Mouse (Mus musculus) MEL (cell line): ENCODE measurements around the gene Pla2g4c. TPM values are rescaled to one million over a fixed set of nuclear protein-coding genes. Genes with fewer than 3 reads are reported as not detected.

Experiments
- DNase-seq: peaks from one replicate; pipeline ENCODE4 v3.0.0; 2011; ENCODE audit warnings: low read depth, low spot score
- H3K27ac ChIP-seq: 2 replicates; pipeline ENCODE4 v1.5.1; 2012; ENCODE audit warnings: low read depth, mild to moderate bottlenecking, control low read depth, low read length, moderate library complexity; ENCODE audit not compliant: control insufficient read depth
- H3K27me3 ChIP-seq, 2 experiments: fragments of 150-350 bp in 1 of 2; sonication (generic) in 1 of 2; 2 replicates each; pipeline ENCODE4 v1.6.1; 2012; ENCODE audit warnings: low read length in 2 of 2, mild to moderate bottlenecking in 2 of 2, improper control_type of control experiment in 1 of 2, moderate library complexity in 1 of 2; ENCODE audit not compliant: insufficient read depth in 2 of 2, control insufficient read depth in 1 of 2
- H3K36me3 ChIP-seq, 2 experiments: 2 replicates each; pipeline ENCODE4 v1.6.1; 2012 to 2014; ENCODE audit warnings: low read length in 2 of 2, improper control_type of control experiment in 1 of 2, inconsistent platforms in 1 of 2, mild to moderate bottlenecking in 1 of 2; ENCODE audit not compliant: insufficient read depth in 2 of 2, control insufficient read depth in 1 of 2
- H3K4me1 ChIP-seq, 2 experiments: fragments of 150-350 bp in 1 of 2; sonication (generic) in 1 of 2; 2 replicates each; pipeline ENCODE4 v1.6.1; 2012; ENCODE audit warnings: low read length in 2 of 2, improper control_type of control experiment in 1 of 2, mild to moderate bottlenecking in 1 of 2; ENCODE audit not compliant: insufficient read depth in 2 of 2, control insufficient read depth in 1 of 2
- H3K4me3 ChIP-seq, 2 experiments: fragments of 150-350 bp in 1 of 2; sonication (generic) in 1 of 2; 2 replicates each; pipeline ENCODE4 v1.5.1; 2012; ENCODE audit warnings: low read depth in 2 of 2, low read length in 2 of 2, mild to moderate bottlenecking in 2 of 2, moderate library complexity in 2 of 2, control low read depth in 1 of 2, improper control_type of control experiment in 1 of 2; ENCODE audit not compliant: control insufficient read depth in 1 of 2, insufficient read depth in 1 of 2
- H3K79me2 ChIP-seq: 2 replicates; pipeline ENCODE4 v1.6.1; 2012; ENCODE audit warnings: mild to moderate bottlenecking, low read length, moderate library complexity; ENCODE audit not compliant: control insufficient read depth, poor library complexity, insufficient read depth
- H3K9ac ChIP-seq: 2 replicates; pipeline ENCODE4 v1.6.1; 2012; ENCODE audit warnings: low read depth, mild to moderate bottlenecking, control low read depth, low read length, moderate library complexity; ENCODE audit not compliant: control insufficient read depth, poor library complexity, severe bottlenecking
- H3K9me3 ChIP-seq: fragments of 150-350 bp; sonication (generic); replicated peaks from 2 replicates; pipeline ENCODE4 v1.6.1; 2012; ENCODE audit warnings: mild to moderate bottlenecking, low read length, improper control_type of control experiment, moderate library complexity; ENCODE audit not compliant: insufficient read depth
- CHD2 ChIP-seq: IDR thresholded peaks from 2 replicates; pipeline ENCODE4 v1.6.1; 2011; ENCODE audit warnings: low read length, improper control_type of control experiment
- CTCF ChIP-seq, 3 experiments: IDR thresholded peaks in 2 of 3; conservative IDR thresholded peaks in 1 of 3; 2 replicates each; pipeline ENCODE4 v1.5.1; 2011 to 2012; ENCODE audit warnings: low read length in 3 of 3, low read depth in 2 of 3, mild to moderate bottlenecking in 2 of 3, improper control_type of control experiment in 1 of 3, inconsistent platforms in 1 of 3, mixed read lengths in 1 of 3, moderate library complexity in 1 of 3; ENCODE audit not compliant: control insufficient read depth in 1 of 3, insufficient read depth in 1 of 3, poor library complexity in 1 of 3, severe bottlenecking in 1 of 3
- ELF1 ChIP-seq: IDR thresholded peaks from 2 replicates; pipeline ENCODE4 v1.6.1; 2014; ENCODE audit warnings: low read depth, mild to moderate bottlenecking, inconsistent platforms, low read length, improper control_type of control experiment, moderate library complexity
- EP300 ChIP-seq, 2 experiments: IDR thresholded peaks; 2 replicates each; pipeline ENCODE4 v1.6.1; 2011; ENCODE audit warnings: improper control_type of control experiment in 2 of 2, low read length in 2 of 2, low read depth in 1 of 2, mild to moderate bottlenecking in 1 of 2
- ETS1 ChIP-seq: IDR thresholded peaks from 2 replicates; pipeline ENCODE4 v1.6.1; 2012; ENCODE audit warnings: low read depth, mild to moderate bottlenecking, inconsistent platforms, low read length, improper control_type of control experiment, moderate library complexity
- GATA1 ChIP-seq: IDR thresholded peaks from 2 replicates; pipeline ENCODE4 v1.6.1; 2011; ENCODE audit warnings: low read depth, low read length, improper control_type of control experiment
- JUND ChIP-seq: IDR thresholded peaks from 2 replicates; pipeline ENCODE4 v1.6.1; 2011; ENCODE audit warnings: low read depth, mild to moderate bottlenecking, improper control_type of control experiment, low read length
- KAT2A ChIP-seq: conservative IDR thresholded peaks from 2 replicates; pipeline ENCODE4 v1.6.1; 2012; ENCODE audit warnings: low read depth, low read length, improper control_type of control experiment, inconsistent platforms
- MAFK ChIP-seq: IDR thresholded peaks from 2 replicates; pipeline ENCODE4 v1.6.1; 2011; ENCODE audit warnings: low read depth, mild to moderate bottlenecking, low read length, improper control_type of control experiment, borderline replicate concordance
- MAZ ChIP-seq: IDR thresholded peaks from 2 replicates; pipeline ENCODE4 v1.6.1; 2012; ENCODE audit warnings: low read depth, mild to moderate bottlenecking, inconsistent platforms, low read length, improper control_type of control experiment
- MEF2A ChIP-seq: IDR thresholded peaks from 2 replicates; pipeline ENCODE4 v1.6.1; 2014; ENCODE audit warnings: low read depth, mild to moderate bottlenecking, inconsistent platforms, low read length, improper control_type of control experiment; ENCODE audit not compliant: poor library complexity, insufficient replicate concordance, severe bottlenecking; ENCODE audit errors: extremely low read depth
- MYC ChIP-seq: IDR thresholded peaks from 2 replicates; pipeline ENCODE4 v1.6.1; 2011; ENCODE audit warnings: low read depth, mild to moderate bottlenecking, low read length, improper control_type of control experiment, moderate library complexity
- NELFE ChIP-seq: IDR thresholded peaks from 2 replicates; pipeline ENCODE4 v1.6.1; 2011; ENCODE audit warnings: low read depth, low read length, improper control_type of control experiment
- POLR2AphosphoS2 ChIP-seq: IDR thresholded peaks from 2 replicates; pipeline ENCODE4 v1.6.1; 2011; ENCODE audit warnings: low read length, improper control_type of control experiment
- RCOR1 ChIP-seq: IDR thresholded peaks from 2 replicates; pipeline ENCODE4 v1.6.1; 2012; ENCODE audit warnings: low read depth, mild to moderate bottlenecking, inconsistent platforms, low read length, improper control_type of control experiment
- SIN3A ChIP-seq: IDR thresholded peaks from 2 replicates; pipeline ENCODE4 v1.6.1; 2012; ENCODE audit warnings: low read length, improper control_type of control experiment, inconsistent platforms
- TAL1 ChIP-seq: IDR thresholded peaks from 2 replicates; pipeline ENCODE4 v1.6.1; 2012; ENCODE audit warnings: mild to moderate bottlenecking, inconsistent platforms, low read length, moderate library complexity, mixed read lengths
- TBP ChIP-seq: IDR thresholded peaks from 2 replicates; pipeline ENCODE4 v1.8.0; 2011; ENCODE audit warnings: low read depth, low read length, improper control_type of control experiment
- UBTF ChIP-seq: IDR thresholded peaks from 2 replicates; pipeline ENCODE4 v1.6.1; 2012; ENCODE audit warnings: low read depth, mild to moderate bottlenecking, inconsistent platforms, low read length, improper control_type of control experiment, moderate library complexity, borderline replicate concordance; ENCODE audit not compliant: insufficient read depth
- USF1 ChIP-seq: IDR thresholded peaks from 2 replicates; pipeline ENCODE4 v1.6.1; 2014; ENCODE audit warnings: low read depth, mild to moderate bottlenecking, inconsistent platforms, low read length, improper control_type of control experiment, moderate library complexity
- USF2 ChIP-seq, 2 experiments: IDR thresholded peaks; 2 replicates each; pipeline ENCODE4 v1.6.1; 2011 to 2012; ENCODE audit warnings: improper control_type of control experiment in 2 of 2, low read length in 2 of 2, borderline replicate concordance in 1 of 2, inconsistent platforms in 1 of 2, low read depth in 1 of 2, mild to moderate bottlenecking in 1 of 2; ENCODE audit not compliant: insufficient read depth in 1 of 2
- ZC3H11A ChIP-seq: IDR thresholded peaks from 2 replicates; pipeline ENCODE4 v1.6.1; 2012; ENCODE audit warnings: low read depth, mild to moderate bottlenecking, inconsistent platforms, low read length, improper control_type of control experiment
- ZKSCAN1 ChIP-seq: IDR thresholded peaks from 2 replicates; pipeline ENCODE4 v1.6.1; 2012; ENCODE audit warnings: low read depth, mild to moderate bottlenecking, inconsistent platforms, low read length, improper control_type of control experiment, moderate library complexity
- ZNF384 ChIP-seq: IDR thresholded peaks from 2 replicates; pipeline ENCODE4 v1.6.1; 2012; ENCODE audit warnings: low read depth, mild to moderate bottlenecking, inconsistent platforms, low read length, improper control_type of control experiment
- polyA plus RNA-seq, 2 experiments: library from polyadenylated mRNA; stranded (reverse) in 1 of 2; unstranded in 1 of 2; fragments of >175 nt in 1 of 2; fragments of >200 nt in 1 of 2; gene quantifications; 2 replicates each; pipeline versions ENCODE4 v1.2.1 to v1.2.4; 2012; ENCODE audit warnings: low replicate concordance in 2 of 2, low read depth in 1 of 2; ENCODE audit not compliant: insufficient read length in 2 of 2, insufficient read depth in 1 of 2, missing spikeins in 1 of 2
- total RNA-seq: library from RNA; depleted of rRNA; stranded (reverse); fragments of 300-350 nt; gene quantifications from 2 replicates; pipeline ENCODE4 v1.2.3, GENCODE M21; 2012; rRNA removed

Pla2g4c gene
- 0.85 and 1.0 TPM in 2 replicates for total RNA-seq
- 1 to 10 TPM in 1 of 2 experiments, not detected in 1; 2.0 TPM for polyA plus RNA-seq

- H3K9me3 ChIP-seq: no peaks in the 10 kb centered on the region
- peaks cover 0 to 12% of the 10 kb centered on the region in 2 experiments; a peak in 2 of 4 replicates for H3K4me1 ChIP-seq
- no peaks in the 10 kb centered on the region for H3K79me2 ChIP-seq
- no peak within 1 kb of the TSS for H3K9ac ChIP-seq
- H3K4me3 ChIP-seq: no peak within 1 kb of the TSS
- TF ChIP-seq MAZ (no peak), NELFE (no peak), CHD2 (no peak), ZC3H11A (no peak), SIN3A (0 out of 2 replicates have a peak, but pooled peaks have one; percentile 23), ETS1 (0 out of 2 replicates have a peak, but pooled peaks have one; percentile 14), UBTF (no peak), GATA1 (peak; percentile 75), ELF1 (no peak), MEF2A (no peak), MYC (no peak), USF2 (IDR thresholded peaks at IDR 0.05; ENCODE audit: borderline replicate concordance in 1 of 2, insufficient read depth in 1 of 2, low read depth in 1 of 2, low read length in 2 of 2) (no peak), USF1 (no peak), MAFK (no peak), CTCF (IDR thresholded peaks at IDR 0.05 in 2 of 3, conservative IDR thresholded peaks at IDR 0.05 in 1 of 3; ENCODE audit: control insufficient read depth in 1 of 3, insufficient read depth in 1 of 3, low read depth in 2 of 3, low read length in 3 of 3, poor library complexity in 1 of 3, severe bottlenecking in 1 of 3) (no peak), RCOR1 (peak; percentile 15; the same call in 1 of the 2 replicates), EP300 (IDR thresholded peaks at IDR 0.05; ENCODE audit: low read depth in 1 of 2, low read length in 2 of 2) (peak; percentile 57 to 64; a peak in 3 of 4 replicates), KAT2A (no peak), POLR2AphosphoS2 (no peak), TBP (no peak), TAL1 (peak; percentile 35), JUND (no peak), ZKSCAN1 (no peak), ZNF384 (no peak)
- peaks cover 0 to 10% of the 10 kb centered on the region in 2 experiments; a peak in 2 of 4 replicates for H3K36me3 ChIP-seq
- H3K27me3 ChIP-seq: no peaks in the 10 kb centered on the region
- H3K27ac ChIP-seq: no peak within 1 kb of the TSS
- DNase-seq: peak; percentile 77
Observed at GRCm38 (mm10) chr7:13324316-13324715, at the start of gene Pla2g4c. TSS of gene Pla2g4c (plus strand) at chr7:13324655.
